Mouse (Mus musculus) midbrain, embryonic 15.5 days (tissue): Measurements from ENCODE around the gene Mta2. TPM values are rescaled to one million over a fixed set of nuclear protein-coding genes. Genes with fewer than 3 reads are reported as not detected.

Experiments used
- ATAC-seq: fragments of 200-750 bp; cut with Nextera tagmentation; replicated peaks from 2 replicates; pipeline ENCODE4 v1.8.0; 2017; ENCODE audit warnings: moderate TSS enrichment
- H3K27ac ChIP-seq: fragments of 300-500 bp; sonication (generic); 2 replicates; pipeline ENCODE4 v1.5.1; 2015; ENCODE audit warnings: mild to moderate bottlenecking, inconsistent platforms
- H3K27me3 ChIP-seq: fragments of 300-500 bp; sonication (generic); replicated peaks from 2 replicates; pipeline ENCODE4 v1.6.1; 2015; ENCODE audit warnings: inconsistent platforms
- H3K36me3 ChIP-seq: fragments of 300-500 bp; sonication (generic); replicated peaks from 2 replicates; pipeline ENCODE4 v1.6.1; 2015; ENCODE audit warnings: inconsistent platforms
- H3K4me1 ChIP-seq: fragments of 300-500 bp; sonication (generic); 2 replicates; pipeline ENCODE4 v1.6.1; 2015; ENCODE audit warnings: inconsistent platforms
- H3K4me2 ChIP-seq: fragments of 300-500 bp; sonication (generic); 2 replicates; pipeline ENCODE4 v1.6.1; 2015; ENCODE audit warnings: inconsistent platforms, mild to moderate bottlenecking, moderate library complexity
- H3K4me3 ChIP-seq: fragments of 300-500 bp; sonication (generic); 2 replicates; pipeline ENCODE4 v1.5.1; 2015; ENCODE audit warnings: mild to moderate bottlenecking, inconsistent platforms
- H3K9ac ChIP-seq: fragments of 300-500 bp; sonication (generic); 2 replicates; pipeline ENCODE4 v1.6.1; 2015; ENCODE audit warnings: mild to moderate bottlenecking, inconsistent platforms
- H3K9me3 ChIP-seq: fragments of 300-500 bp; sonication (generic); 2 replicates; pipeline ENCODE4 v1.6.1; 2016; ENCODE audit warnings: inconsistent platforms
- WGBS: fragments of 180-500 bp; shearing (Covaris S2); methylation state at CpG from one replicate; pipeline ENCODE4 v1.1.7; 2015; ENCODE audit warnings: mixed read lengths; 5-methylcytosine and 5-hydroxymethylcytosine counted together
- polyA plus RNA-seq: library from polyadenylated mRNA; unstranded; fragments of >200 nt; fragmentation: Nextera tagmentation; extraction: Ambion mirVana; gene quantifications from 2 replicates; pipeline ENCODE4 v1.2.1, GENCODE M21; 2015

Gene Mta2
- polyA plus RNA-seq, 1 experiment from 2014 or later, result 121 TPM

DNA sequence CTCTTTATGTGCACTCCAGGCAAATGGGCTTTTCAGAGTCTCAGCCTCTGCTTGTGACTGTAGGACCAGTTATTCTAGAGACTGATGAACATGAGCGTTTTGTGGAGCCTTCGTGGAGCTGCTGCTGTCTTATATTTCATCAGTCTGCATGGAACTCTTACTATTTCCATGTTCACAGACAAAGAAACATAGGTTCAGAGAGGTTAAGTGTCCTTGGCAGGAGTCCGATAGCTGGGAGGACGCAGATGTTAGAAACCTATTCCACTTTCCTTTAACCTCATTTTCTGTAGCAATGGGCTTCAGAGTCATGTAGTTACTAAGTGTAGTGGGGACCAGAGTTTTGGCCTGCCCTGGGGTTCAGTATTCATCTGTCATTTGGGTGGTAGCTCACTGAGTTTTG lies 57.5 kb downstream of the Mta2 start:
- H3K4me2 ChIP-seq, result no peak overlapping the region
- WGBS, result 90% methylated on average over 4 of the region's 4 CpGs
- H3K27me3 ChIP-seq, result no peaks in the 10 kb centered on the region
- no peaks in the 10 kb centered on the region for H3K4me1 ChIP-seq
- no peaks in the 10 kb centered on the region for H3K36me3 ChIP-seq
- no peak overlapping the region for H3K4me3 ChIP-seq
- H3K27ac ChIP-seq, result no peak overlapping the region
- H3K9me3 ChIP-seq, result no peaks in the 10 kb centered on the region
- ATAC-seq, result no peak
- H3K9ac ChIP-seq, result no peak overlapping the region

Other genes with a start within 250 kb of the Mta2 start
- 165 and 174 TPM in 2 replicates for gene Slc3a2, start 218.5 kb upstream of the Mta2 start, polyA plus RNA-seq
- gene Wdr74, start 206.0 kb upstream of the Mta2 start, polyA plus RNA-seq, result 100.0 and 103 TPM in 2 replicates
- 1.5 and 1.7 TPM in 2 replicates for gene 1700092M07Rik, start 201.2 kb upstream of the Mta2 start, polyA plus RNA-seq
- gene Stx5a, start 200.5 kb upstream of the Mta2 start, polyA plus RNA-seq, result 121 and 123 TPM in 2 replicates
- 161 and 171 TPM in 2 replicates for gene Nxf1, start 184.8 kb upstream of the Mta2 start, polyA plus RNA-seq
- 212 and 213 TPM in 2 replicates for gene Tmem223, start 170.9 kb upstream of the Mta2 start, polyA plus RNA-seq
- 27.1 and 31.8 TPM in 2 replicates for gene Tmem179b, start 167.4 kb upstream of the Mta2 start, polyA plus RNA-seq
- gene Taf6l, start 155.5 kb upstream of the Mta2 start, polyA plus RNA-seq, result 32.6 and 34.0 TPM in 2 replicates
- gene Polr2g, start 143.3 kb upstream of the Mta2 start, polyA plus RNA-seq, result 129 and 132 TPM in 2 replicates
- 8.4 and 8.7 TPM in 2 replicates for gene Zbtb3, start 139.3 kb upstream of the Mta2 start, polyA plus RNA-seq
- gene Ttc9c, start 122.5 kb upstream of the Mta2 start, polyA plus RNA-seq, result 59.8 and 60.4 TPM in 2 replicates
- gene Hnrnpul2, start 121.9 kb upstream of the Mta2 start, polyA plus RNA-seq, result 6.6 and 6.7 TPM in 2 replicates
- not detected in 2 replicates for gene AC129217.1, start 112.1 kb upstream of the Mta2 start, polyA plus RNA-seq
- 100 and 105 TPM in 2 replicates for gene Bscl2, start 104.4 kb upstream of the Mta2 start, polyA plus RNA-seq
- 479 and 483 TPM in 2 replicates for gene Gng3, start 102.7 kb upstream of the Mta2 start, polyA plus RNA-seq
- gene Lrrn4cl, start 91.1 kb upstream of the Mta2 start, polyA plus RNA-seq, result 1.1 and 1.4 TPM in 2 replicates
- gene Ubxn1, start 70.4 kb upstream of the Mta2 start, polyA plus RNA-seq, result 138 and 142 TPM in 2 replicates
- 61.4 and 62.7 TPM in 2 replicates for gene Uqcc3, start 61.0 kb upstream of the Mta2 start, polyA plus RNA-seq
- gene Lbhd1, start 58.1 kb upstream of the Mta2 start, polyA plus RNA-seq, result 36.5 and 37.7 TPM in 2 replicates
- gene Gm49403, start 57.9 kb upstream of the Mta2 start, polyA plus RNA-seq, result not detected in 2 replicates
- gene 1810009A15Rik, start 53.0 kb upstream of the Mta2 start, polyA plus RNA-seq, result 40.2 and 44.3 TPM in 2 replicates
- gene Gm49416, start 52.9 kb upstream of the Mta2 start, polyA plus RNA-seq, result not detected in 2 replicates
- gene Ints5, start 48.9 kb upstream of the Mta2 start, polyA plus RNA-seq, result 36.4 and 38.4 TPM in 2 replicates
- 88.8 and 90.7 TPM in 2 replicates for gene Ganab, start 43.8 kb upstream of the Mta2 start, polyA plus RNA-seq
- gene B3gat3, start 21.5 kb upstream of the Mta2 start, polyA plus RNA-seq, result 96.1 and 96.6 TPM in 2 replicates
- gene Rom1, start 12.5 kb upstream of the Mta2 start, polyA plus RNA-seq, result 1.9 and 2.4 TPM in 2 replicates
- gene Eml3, start 12.3 kb upstream of the Mta2 start, polyA plus RNA-seq, result 10.5 and 13.4 TPM in 2 replicates
- gene Tut1, start 12.0 kb downstream of the Mta2 start, polyA plus RNA-seq, result 27.5 and 30.5 TPM in 2 replicates
- gene Eef1g, start 25.2 kb downstream of the Mta2 start, polyA plus RNA-seq, result 287 and 295 TPM in 2 replicates
- gene Ahnak, start 47.4 kb downstream of the Mta2 start, polyA plus RNA-seq, result 4.9 and 5.9 TPM in 2 replicates
- not detected in 2 replicates for gene Scgb1a1, start 146.1 kb downstream of the Mta2 start, polyA plus RNA-seq
- 20.3 and 24.1 TPM in 2 replicates for gene Asrgl1, start 193.8 kb downstream of the Mta2 start, polyA plus RNA-seq